Mouse (Mus musculus) kidney, embryonic 15.5 days (tissue): ENCODE measurements at regions not wholly inside any gene's neighbourhood (a gene's known extent, or its start where the extent isn't known, plus 50 kb on each side); places are given as distances from the start of the nearest gene placed in this dataset.

Experiments
- ATAC-seq: fragments of 200-750 bp; cut with Nextera tagmentation; replicated peaks from 2 replicates; pipeline ENCODE4 v1.8.0; 2017; ENCODE audit warnings: moderate TSS enrichment; ENCODE audit not compliant: low FRiP score
- H3K27ac ChIP-seq: fragments of 300-500 bp; sonication (generic); 2 replicates; pipeline ENCODE4 v1.5.1; 2015; ENCODE audit warnings: mild to moderate bottlenecking, inconsistent platforms
- H3K27me3 ChIP-seq: fragments of 300-500 bp; sonication (generic); 2 replicates; pipeline ENCODE4 v1.6.1; 2015; ENCODE audit warnings: inconsistent platforms
- H3K36me3 ChIP-seq: fragments of 300-500 bp; sonication (generic); 2 replicates; pipeline ENCODE4 v1.6.1; 2015; ENCODE audit warnings: inconsistent platforms
- H3K4me1 ChIP-seq: fragments of 300-500 bp; sonication (generic); 2 replicates; pipeline ENCODE4 v1.6.1; 2015; ENCODE audit warnings: inconsistent platforms
- H3K4me2 ChIP-seq: fragments of 300-500 bp; sonication (generic); 2 replicates; pipeline ENCODE4 v1.6.1; 2015; ENCODE audit warnings: moderate library complexity, mild to moderate bottlenecking, inconsistent platforms
- H3K4me3 ChIP-seq: fragments of 300-500 bp; sonication (generic); replicated peaks from 2 replicates; pipeline ENCODE4 v1.5.1; 2015; ENCODE audit warnings: mild to moderate bottlenecking, inconsistent platforms
- H3K9ac ChIP-seq: fragments of 300-500 bp; sonication (generic); 2 replicates; pipeline ENCODE4 v1.6.1; 2015; ENCODE audit warnings: mild to moderate bottlenecking, inconsistent platforms
- H3K9me3 ChIP-seq: fragments of 300-500 bp; sonication (generic); replicated peaks from 2 replicates; pipeline ENCODE4 v1.6.1; 2016; ENCODE audit warnings: inconsistent platforms
- WGBS: fragments of 180-500 bp; shearing (Covaris S2); methylation state at CpG from one replicate; pipeline ENCODE4 v1.1.7; 2015; ENCODE audit warnings: mixed read lengths; 5-methylcytosine and 5-hydroxymethylcytosine counted together

DNA sequence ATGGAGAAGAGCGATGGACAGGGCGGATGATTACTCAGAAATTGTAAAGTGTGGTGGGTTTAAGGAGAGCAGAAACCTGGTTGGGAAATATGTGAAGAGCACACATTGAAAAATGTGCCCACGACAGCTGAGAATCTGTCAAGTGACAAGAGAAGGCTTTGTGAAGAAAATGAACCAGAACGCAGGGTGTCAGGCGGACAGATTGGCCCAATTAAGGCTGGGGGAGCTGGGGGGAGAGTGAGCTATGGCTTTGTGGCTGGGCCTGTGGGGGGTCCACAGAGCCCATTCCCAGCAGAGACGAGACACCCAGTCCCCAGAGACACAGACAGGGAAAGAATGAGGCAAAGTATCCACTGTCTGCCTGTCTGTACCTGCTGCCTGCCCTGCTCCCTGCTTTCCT, 153.3 kb downstream of the Shq1 start:
- no peak overlapping the region for H3K9ac ChIP-seq
- H3K27ac ChIP-seq = no peak overlapping the region
- no peaks in the 10 kb centered on the region for H3K36me3 ChIP-seq
- WGBS = 71% methylated on average over 6 of the region's 6 CpGs
- peaks cover 54% of the 10 kb centered on the region for H3K27me3 ChIP-seq
- H3K4me2 ChIP-seq = no peak overlapping the region
- H3K4me1 ChIP-seq = 0 out of 2 replicates have a peak, but pooled peaks cover 7% of the 10 kb centered on the region
- no peak overlapping the region for H3K4me3 ChIP-seq
- no peak for ATAC-seq
- H3K9me3 ChIP-seq = no peaks in the 10 kb centered on the region

GRCm38 (mm10) chr6:100512676-100513075, 158.3 kb downstream of the Shq1 start:
- 54% methylated on average over 4 of the region's 4 CpGs for WGBS
- Histone ChIP-seq H3K9ac (no peak overlapping the region), H3K4me2 (no peak overlapping the region), H3K27ac (no peak overlapping the region), H3K27me3 (peaks cover 20% of the 10 kb centered on the region), H3K9me3 (no peaks in the 10 kb centered on the region), H3K36me3 (no peaks in the 10 kb centered on the region), H3K4me3 (no peak overlapping the region), H3K4me1 (no peaks in the 10 kb centered on the region)
- ATAC-seq = no peak

DNA sequence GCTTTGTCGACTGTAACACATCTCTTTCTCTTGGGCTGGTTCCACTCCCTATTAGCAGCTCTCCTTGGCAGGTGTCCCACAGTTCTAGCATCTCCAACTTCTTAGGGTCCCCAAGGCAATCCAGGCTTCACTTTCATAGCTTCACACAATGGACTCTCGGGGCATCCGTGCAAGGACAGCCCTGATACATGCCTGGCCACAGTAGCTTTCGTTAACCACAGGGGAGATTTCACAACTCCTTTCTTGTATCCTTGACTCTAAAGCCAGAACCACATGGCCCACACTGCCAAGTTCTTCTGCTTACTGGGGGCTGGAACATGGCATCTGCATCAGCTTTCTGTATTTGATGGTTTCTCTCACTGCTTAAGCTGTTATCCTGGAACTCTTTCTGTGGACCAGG, 160.3 kb downstream of the Shq1 start:
- Histone ChIP-seq H3K36me3 (no peaks in the 10 kb centered on the region), H3K9ac (no peak overlapping the region), H3K4me2 (no peak overlapping the region), H3K4me3 (no peak overlapping the region), H3K27ac (no peak overlapping the region), H3K9me3 (no peaks in the 10 kb centered on the region), H3K4me1 (no peaks in the 10 kb centered on the region), H3K27me3 (peaks cover 24% of the 10 kb centered on the region)
- no peak for ATAC-seq
- WGBS = 83% methylated on average over 4 of the region's 4 CpGs

DNA sequence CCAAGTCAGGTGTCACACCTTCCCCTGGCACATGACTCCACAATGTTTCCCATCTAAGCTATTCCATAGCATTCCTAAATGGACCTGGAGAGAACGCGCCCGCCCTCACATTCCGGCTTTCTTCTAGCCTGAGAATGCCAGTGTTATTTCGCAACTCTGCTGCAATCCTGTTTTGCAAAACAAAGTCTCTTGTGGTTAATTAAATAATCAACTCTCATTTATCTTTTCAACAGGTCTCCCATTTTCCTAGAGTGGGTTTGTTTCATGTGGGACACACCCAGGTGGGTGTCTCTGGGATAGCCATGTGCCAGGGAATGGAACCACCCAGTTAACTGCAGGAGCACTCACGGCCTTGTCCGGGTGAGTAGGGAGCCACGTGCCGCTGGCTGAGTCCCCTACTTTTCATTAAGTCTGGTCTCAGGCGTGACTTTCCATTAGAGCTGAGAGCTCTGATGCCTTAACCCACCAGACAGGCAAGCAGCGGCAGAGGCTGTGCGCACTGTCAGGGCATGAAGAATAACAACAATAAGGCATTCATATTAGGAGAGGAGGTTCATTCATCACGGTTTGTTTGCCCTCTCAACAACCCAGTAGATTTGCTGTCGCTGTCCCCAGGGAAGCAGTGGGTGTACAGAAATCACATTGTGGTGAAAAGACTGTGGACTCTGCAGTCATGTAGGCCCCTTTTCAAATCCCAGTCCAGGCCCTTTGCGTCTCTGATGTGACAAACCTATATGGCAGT, 165.3 kb downstream of the Shq1 start:
- Histone ChIP-seq H3K27ac (no peak overlapping the region), H3K36me3 (no peaks in the 10 kb centered on the region), H3K4me2 (no peak overlapping the region), H3K4me1 (peaks cover 8% of the 10 kb centered on the region), H3K27me3 (peaks cover 31% of the 10 kb centered on the region; the same call in 1 of the 2 replicates), H3K9me3 (no peaks in the 10 kb centered on the region), H3K4me3 (no peak overlapping the region), H3K9ac (no peak overlapping the region)
- no peak for ATAC-seq
- 81% methylated on average over 15 of the region's 15 CpGs for WGBS

DNA sequence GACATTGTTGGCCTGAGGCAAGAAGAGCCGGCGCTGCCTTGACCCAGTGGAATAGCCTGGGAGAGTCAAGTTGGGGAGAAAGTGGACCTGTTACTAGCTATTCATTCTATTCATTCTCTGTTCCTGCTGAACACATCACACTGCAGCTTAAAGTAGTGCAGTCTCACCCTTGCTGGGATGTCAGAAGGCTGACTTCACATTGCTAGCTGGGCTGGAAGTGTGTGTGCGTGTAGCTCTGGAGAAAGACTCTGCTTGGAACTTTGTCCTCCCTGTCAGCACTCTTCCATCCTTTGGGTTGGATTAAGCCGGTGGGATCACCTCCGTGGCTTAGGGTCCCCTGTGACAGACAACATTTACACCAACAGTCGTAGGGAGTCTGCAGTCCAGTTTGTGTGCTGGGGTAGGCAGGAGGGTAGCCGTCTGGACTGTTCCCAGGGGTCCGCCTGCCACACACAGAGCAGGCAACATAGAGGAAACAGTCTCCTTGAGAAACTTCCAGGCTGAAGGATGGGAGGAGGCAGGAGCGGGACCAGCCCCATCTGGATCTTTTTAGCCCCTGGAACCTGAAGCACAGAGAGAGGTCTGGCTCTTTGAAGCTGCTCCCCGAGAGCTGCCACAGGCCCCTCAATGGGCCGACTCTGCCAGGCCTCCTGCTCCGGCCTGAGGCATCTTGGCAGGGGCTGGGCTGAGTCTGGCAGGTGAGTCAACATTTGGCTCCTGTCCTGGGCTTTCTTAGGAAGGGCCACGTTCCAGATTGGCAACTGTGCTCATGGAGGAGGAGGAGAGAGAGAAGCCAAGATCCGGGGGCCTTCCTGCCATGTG, 167.8 kb downstream of the Shq1 start:
- WGBS = 67% methylated on average over 14 of the region's 14 CpGs
- no peak overlapping the region for H3K4me3 ChIP-seq

GRCm38 (mm10) chr6:100502139-100502538, 168.8 kb downstream of the Shq1 start:
- Histone ChIP-seq H3K36me3 (no peaks in the 10 kb centered on the region), H3K27ac (no peak overlapping the region), H3K4me2 (no peak overlapping the region), H3K9me3 (no peaks in the 10 kb centered on the region), H3K4me3 (no peak overlapping the region), H3K27me3 (peaks cover 34% of the 10 kb centered on the region), H3K9ac (no peak overlapping the region), H3K4me1 (peaks cover 16% of the 10 kb centered on the region)
- 60% methylated on average over 6 of the region's 6 CpGs for WGBS
- no peak for ATAC-seq

More for the DNA sequence above, 167.8 kb downstream of the Shq1 start:
- Histone ChIP-seq H3K36me3 (no peaks in the 10 kb centered on the region), H3K9me3 (no peaks in the 10 kb centered on the region), H3K4me2 (no peak overlapping the region), H3K4me1 (peaks cover 16% of the 10 kb centered on the region), H3K9ac (no peak overlapping the region), H3K27ac (no peak overlapping the region), H3K27me3 (peaks cover 38% of the 10 kb centered on the region)
- ATAC-seq = no peak

GRCm38 (mm10) chr6:100500741-100501140, 170.2 kb downstream of the Shq1 start:
- no peak overlapping the region for H3K4me2 ChIP-seq
- H3K27ac ChIP-seq = no peak overlapping the region
- no peak for ATAC-seq
- peaks cover 31% of the 10 kb centered on the region for H3K27me3 ChIP-seq
- no peak overlapping the region for H3K4me3 ChIP-seq
- H3K36me3 ChIP-seq = no peaks in the 10 kb centered on the region
- peaks cover 16% of the 10 kb centered on the region for H3K4me1 ChIP-seq
- H3K9me3 ChIP-seq = no peaks in the 10 kb centered on the region
- H3K9ac ChIP-seq = no peak overlapping the region
- 56% methylated on average over 2 of the region's 2 CpGs for WGBS

- Histone ChIP-seq H3K4me2 (no peak overlapping the region), H3K9me3 (no peaks in the 10 kb centered on the region), H3K27ac (no peak overlapping the region), H3K9ac (no peak overlapping the region), H3K36me3 (no peaks in the 10 kb centered on the region), H3K4me3 (no peak overlapping the region), H3K4me1 (peaks cover 16% of the 10 kb centered on the region), H3K27me3 (peaks cover 31% of the 10 kb centered on the region)
- 40% methylated on average over 8 of the region's 8 CpGs for WGBS
- ATAC-seq = peak; percentile 57
Observed at GRCm38 (mm10) chr6:100500060-100500459, 170.9 kb downstream of the Shq1 start.

DNA sequence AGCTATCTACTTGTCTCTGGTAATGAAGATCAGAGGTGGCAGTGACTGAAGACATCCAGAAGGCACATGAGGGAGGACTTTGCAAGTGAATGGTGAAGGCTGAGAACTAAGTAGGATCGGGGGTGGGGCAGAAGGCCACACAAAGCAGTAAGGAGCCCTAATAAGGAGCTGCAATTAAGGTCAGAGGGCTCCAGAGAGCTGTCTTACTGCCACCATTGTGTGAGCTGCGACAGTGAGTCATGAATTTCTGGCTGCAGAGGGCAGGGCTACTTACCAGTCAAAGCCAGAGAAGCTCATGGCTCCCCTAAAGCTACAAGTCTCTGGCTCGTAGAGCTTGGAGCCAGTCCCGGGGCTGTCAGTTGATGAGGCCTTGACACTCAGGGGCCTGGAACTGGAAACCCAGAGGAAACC, 172.1 kb downstream of the Shq1 start:
- Histone ChIP-seq H3K36me3 (no peaks in the 10 kb centered on the region), H3K9ac (no peak overlapping the region), H3K27me3 (peaks cover 30% of the 10 kb centered on the region), H3K27ac (no peak overlapping the region), H3K4me1 (peaks cover 16% of the 10 kb centered on the region), H3K9me3 (no peaks in the 10 kb centered on the region), H3K4me3 (no peak overlapping the region), H3K4me2 (no peak overlapping the region)
- WGBS = 40% methylated on average over 4 of the region's 4 CpGs
- ATAC-seq = no peak

- no peak overlapping the region for H3K4me2 ChIP-seq
- peaks cover 14% of the 10 kb centered on the region for H3K4me1 ChIP-seq
- H3K27ac ChIP-seq = no peak overlapping the region
- H3K4me3 ChIP-seq = no peak overlapping the region
- ATAC-seq = no peak
- H3K27me3 ChIP-seq = peaks cover 30% of the 10 kb centered on the region
- WGBS = 67% methylated on average over 2 of the region's 2 CpGs
- no peaks in the 10 kb centered on the region for H3K36me3 ChIP-seq
- H3K9me3 ChIP-seq = no peaks in the 10 kb centered on the region
- H3K9ac ChIP-seq = no peak overlapping the region
Observed at GRCm38 (mm10) chr6:100498126-100498525, 172.8 kb downstream of the Shq1 start.

DNA sequence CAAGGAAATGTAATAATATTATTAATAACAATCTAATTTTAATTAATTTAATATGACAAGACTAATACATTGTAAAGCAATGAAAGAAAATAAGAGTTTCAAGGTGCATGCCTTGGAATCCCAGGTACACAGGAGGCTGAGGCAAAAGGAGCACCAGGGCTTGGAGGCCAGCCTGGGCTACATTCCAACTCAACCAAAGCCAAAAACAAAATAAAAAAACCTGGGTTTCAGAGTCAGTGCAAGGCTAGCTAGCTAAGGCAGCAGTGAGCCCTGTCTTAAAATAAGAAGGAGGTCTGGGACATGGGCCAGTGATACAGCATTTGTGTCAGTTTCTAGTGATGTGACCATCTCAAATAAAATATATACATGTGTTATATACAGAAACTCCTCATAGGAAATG, 174.8 kb downstream of the Shq1 start:
- Histone ChIP-seq H3K27ac (no peak overlapping the region), H3K9ac (no peak overlapping the region), H3K4me1 (peaks cover 10% of the 10 kb centered on the region; the same call in 1 of the 2 replicates), H3K4me3 (no peak overlapping the region), H3K27me3 (peaks cover 22% of the 10 kb centered on the region), H3K36me3 (no peaks in the 10 kb centered on the region), H3K9me3 (no peaks in the 10 kb centered on the region), H3K4me2 (no peak overlapping the region)
- ATAC-seq = no peak

DNA sequence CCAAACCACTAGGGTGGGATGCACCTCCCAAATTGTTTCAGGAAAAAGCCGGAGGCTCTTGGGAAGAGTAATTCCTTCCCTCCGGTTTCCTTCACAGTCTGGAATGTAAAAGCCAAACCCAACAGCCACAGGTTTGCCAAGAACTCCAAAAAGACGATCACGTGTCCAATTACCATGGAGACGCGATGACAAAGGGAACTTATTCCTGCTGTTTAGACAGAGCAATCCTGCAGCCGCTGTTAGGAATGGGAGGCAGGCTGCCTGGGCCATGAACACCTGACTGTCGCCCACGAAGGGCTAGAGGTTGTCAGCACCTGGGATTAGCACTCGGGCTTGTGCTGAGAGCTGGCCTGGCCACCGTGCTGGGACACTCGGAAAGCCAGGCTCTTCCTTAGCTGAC, 175.8 kb downstream of the Shq1 start:
- Histone ChIP-seq H3K4me3 (no peak overlapping the region), H3K27me3 (peaks cover 16% of the 10 kb centered on the region), H3K4me1 (0 out of 2 replicates have a peak, but pooled peaks cover 3% of the 10 kb centered on the region), H3K9ac (no peak overlapping the region), H3K4me2 (no peak overlapping the region), H3K36me3 (no peaks in the 10 kb centered on the region), H3K9me3 (no peaks in the 10 kb centered on the region), H3K27ac (no peak overlapping the region)
- 74% methylated on average over 12 of the region's 12 CpGs for WGBS
- no peak for ATAC-seq
